Mouse (Mus musculus): Measurements from ENCODE around the gene Fam71a. TPM values are rescaled to one million over a fixed set of nuclear protein-coding genes. Genes with fewer than 3 reads are reported as not detected.

Gene Fam71a
- not detected in 2 replicates for polyA plus RNA-seq (2015; fragmentation: Nextera tagmentation; extraction: Ambion mirVana)

GRCm38 (mm10) chr1:191164717-191165116 lies at the start of gene Fam71a:
Gene Fam71a, minus strand, starts transcription at chr1:191164817.

Other genes starting within 250 kb of the Fam71a start
- 29.0 and 32.6 TPM in 2 replicates for gene Angel2, start 239.7 kb downstream of the Fam71a start, polyA plus RNA-seq (2015; fragmentation: Nextera tagmentation; extraction: Ambion mirVana)
- 6.0 and 10.4 TPM in 2 replicates for gene Vash2, start 185.5 kb downstream of the Fam71a start, polyA plus RNA-seq (2015; fragmentation: Nextera tagmentation; extraction: Ambion mirVana)
- 6.1 and 7.1 TPM in 2 replicates for gene Flvcr1, start 138.7 kb downstream of the Fam71a start, polyA plus RNA-seq (2015; fragmentation: Nextera tagmentation; extraction: Ambion mirVana)
- not detected in 2 replicates for gene Spata45, start 128.2 kb downstream of the Fam71a start, polyA plus RNA-seq (2015; fragmentation: Nextera tagmentation; extraction: Ambion mirVana)
- gene Tatdn3, start 101.9 kb downstream of the Fam71a start, polyA plus RNA-seq (2015; fragmentation: Nextera tagmentation; extraction: Ambion mirVana), result 18.7 and 23.1 TPM in 2 replicates
- gene Nsl1, start 101.8 kb downstream of the Fam71a start, polyA plus RNA-seq (2015; fragmentation: Nextera tagmentation; extraction: Ambion mirVana), result 4.6 and 6.2 TPM in 2 replicates
- gene Batf3, start 67.0 kb downstream of the Fam71a start, polyA plus RNA-seq (2015; fragmentation: Nextera tagmentation; extraction: Ambion mirVana), result 5.5 and 10.3 TPM in 2 replicates
- gene Atf3, start 53.2 kb upstream of the Fam71a start, polyA plus RNA-seq (2015; fragmentation: Nextera tagmentation; extraction: Ambion mirVana), result 2.7 and 3.4 TPM in 2 replicates
- 254 and 391 TPM in 2 replicates for gene Nenf, start 153.4 kb upstream of the Fam71a start, polyA plus RNA-seq (2015; fragmentation: Nextera tagmentation; extraction: Ambion mirVana)
- gene Tmem206, start 161.1 kb upstream of the Fam71a start, polyA plus RNA-seq (2015; fragmentation: Nextera tagmentation; extraction: Ambion mirVana), result 7.7 and 12.3 TPM in 2 replicates
- 26.0 and 32.3 TPM in 2 replicates for gene Ppp2r5a, start 238.5 kb upstream of the Fam71a start, polyA plus RNA-seq (2015; fragmentation: Nextera tagmentation; extraction: Ambion mirVana)

All from adrenal gland, postnatal 0 days (tissue).